Mouse (Mus musculus) liver, embryonic 18 days (tissue): ENCODE data around the gene Nln. TPM values are rescaled to one million over a fixed set of nuclear protein-coding genes. Genes with fewer than 3 reads are reported as not detected.

Experiments
- polyA plus RNA-seq: library from polyadenylated mRNA; depleted of rRNA; stranded (reverse); fragments of >200 nt; gene quantifications from 2 replicates; pipeline ENCODE4 v1.2.3, GENCODE M21; 2012; rRNA removed

Nln gene
- 12.1 and 12.2 TPM in 2 replicates for polyA plus RNA-seq

GRCm38 (mm10) chr13:104109288-104109815 is at the start of gene Nln, which contains the start of gene Sgtb:
Gene Nln (minus strand): TSS chr13:104109614.
Gene Sgtb (plus strand): TSS chr13:104109741.

Other genes starting within 250 kb of the Nln start
- 7.1 and 8.0 TPM in 2 replicates for gene Erbin, start 189.1 kb downstream of the Nln start, polyA plus RNA-seq
- 0.63 and 0.76 TPM in 2 replicates for gene Sgtb, start 127 bp upstream of the Nln start, polyA plus RNA-seq
- gene Trappc13, start 68.9 kb upstream of the Nln start, polyA plus RNA-seq, result 8.9 and 9.1 TPM in 2 replicates
- 4.8 and 4.9 TPM in 2 replicates for gene Trim23, start 69.2 kb upstream of the Nln start, polyA plus RNA-seq
- 16.6 and 17.3 TPM in 2 replicates for gene Cenpk, start 119.0 kb upstream of the Nln start, polyA plus RNA-seq
- 4.9 and 5.0 TPM in 2 replicates for gene Ppwd1, start 119.2 kb upstream of the Nln start, polyA plus RNA-seq
- gene Adamts6, start 178.2 kb upstream of the Nln start, polyA plus RNA-seq, result 2.0 and 2.2 TPM in 2 replicates